Mouse (Mus musculus): ENCODE data around the gene Bex1. TPM values are rescaled to one million over a fixed set of nuclear protein-coding genes. Genes with fewer than 3 reads are reported as not detected.

Bex1 gene
- total RNA-seq (2023), result 1 to 10 TPM; 1.6 to 2.4 TPM

GRCm38 (mm10) chrX:136214729-136215677 is at the start of gene Bex1, which contains the start of gene Tceal7:
Gene Bex1 (minus strand): TSS chrX:136215513.
Gene Tceal7 (plus strand): TSS chrX:136214779.

GRCm38 (mm10) chrX:136244574-136245229 is 29.4 kb upstream of the Bex1 start, which contains the start of gene Tceal9:
Gene Tceal9 (plus strand): TSS chrX:136245079.

GRCm38 (mm10) chrX:136203664-136204066 is 11.6 kb downstream of the Bex1 start, which contains the start of gene Tceal5:
Gene Tceal5 (minus strand): TSS chrX:136203876.

GRCm38 (mm10) chrX:136172118-136172551 is 43.2 kb downstream of the Bex1 start, which contains the start of gene Tceal8:
Gene Tceal8 (minus strand): TSS chrX:136172342.

Other genes starting within 250 kb of the Bex1 start
- gene Arxes2, start 221.7 kb downstream of the Bex1 start, total RNA-seq (2023), result under 1 TPM in 1 of 2 experiments, not detected in 1; 0.36 TPM
- gene Arxes1, start 182.1 kb downstream of the Bex1 start, total RNA-seq (2023), result not detected
- gene Bex2, start 147.3 kb downstream of the Bex1 start, total RNA-seq (2023), result not detected
- gene Nxf3, start 130.3 kb downstream of the Bex1 start, total RNA-seq (2023), result not detected
- not detected for gene Bex4, start 76.5 kb downstream of the Bex1 start, total RNA-seq (2023)
- 1 to 10 TPM; 2.5 to 2.6 TPM for gene Tceal8, start 43.2 kb downstream of the Bex1 start, total RNA-seq (2023)
- not detected for gene Tceal5, start 11.6 kb downstream of the Bex1 start, total RNA-seq (2023)
- gene Tceal7, start 734 bp downstream of the Bex1 start, total RNA-seq (2023), result not detected
- 10 to 100 TPM; 49.5 to 54.5 TPM for gene Tceal9, start 29.6 kb upstream of the Bex1 start, total RNA-seq (2023)
- gene Bex3, start 54.7 kb upstream of the Bex1 start, total RNA-seq (2023), result 10 to 100 TPM; 54.6 to 74.3 TPM